Mouse (Mus musculus) stomach, embryonic 16.5 days (tissue): ENCODE data around the gene Trmt1. TPM values are rescaled to one million over a fixed set of nuclear protein-coding genes. Genes with fewer than 3 reads are reported as not detected.
A peak's percentile ranks its signal among the peaks of the same experiment; 100 is the strongest.

Experiments
- ATAC-seq: fragments of 200-750 bp; cut with Nextera tagmentation; 2 replicates; pipeline ENCODE4 v1.8.0; 2017; ENCODE audit warnings: moderate number of reproducible peaks, moderate TSS enrichment; ENCODE audit not compliant: insufficient read depth, low FRiP score
- H3K27ac ChIP-seq: fragments of 300-500 bp; sonication (generic); 2 replicates; pipeline ENCODE4 v1.5.1; 2014; ENCODE audit warnings: low read length
- H3K27me3 ChIP-seq: fragments of 300-500 bp; sonication (generic); 2 replicates; pipeline ENCODE4 v1.6.1; 2014; ENCODE audit warnings: low read length, control low read depth, mixed read lengths; ENCODE audit not compliant: control insufficient read depth, insufficient read depth
- H3K36me3 ChIP-seq: fragments of 300-500 bp; sonication (generic); 2 replicates; pipeline ENCODE4 v1.6.1; 2014; ENCODE audit warnings: low read length; ENCODE audit not compliant: control insufficient read depth, insufficient read depth
- H3K4me1 ChIP-seq: fragments of 300-500 bp; sonication (generic); 2 replicates; pipeline ENCODE4 v1.6.1; 2014; ENCODE audit warnings: low read length, control low read depth, mixed read lengths; ENCODE audit not compliant: control insufficient read depth, insufficient read depth
- H3K4me2 ChIP-seq: fragments of 300-500 bp; sonication (generic); 2 replicates; pipeline ENCODE4 v1.6.1; 2014; ENCODE audit warnings: low read depth, low read length, mixed read lengths
- H3K4me3 ChIP-seq: fragments of 300-500 bp; sonication (generic); replicated peaks from 2 replicates; pipeline ENCODE4 v1.5.1; 2014; ENCODE audit warnings: mild to moderate bottlenecking, low read length
- H3K9ac ChIP-seq: fragments of 300-500 bp; sonication (generic); 2 replicates; pipeline ENCODE4 v1.6.1; 2014; ENCODE audit warnings: low read length
- H3K9me3 ChIP-seq: fragments of 300-500 bp; sonication (generic); replicated peaks from 2 replicates; pipeline ENCODE4 v1.6.1; 2016; ENCODE audit warnings: low read length, control low read depth; ENCODE audit not compliant: control insufficient read depth
- WGBS: fragments of 180-500 bp; shearing (Covaris S2); extraction: QIAGEN DNeasy Blood & Tissue Kit; methylation state at CpG from one replicate; pipeline ENCODE4 v1.1.7; 2014; 5-methylcytosine and 5-hydroxymethylcytosine counted together
- polyA plus RNA-seq: library from polyadenylated mRNA; unstranded; fragments of >200 nt; fragmentation: Nextera tagmentation; extraction: Ambion mirVana; gene quantifications from 2 replicates; pipeline ENCODE4 v1.2.1, GENCODE M21; 2015

Gene Trmt1
- polyA plus RNA-seq, 1 experiment from 2014 or later: 53.7 TPM

DNA sequence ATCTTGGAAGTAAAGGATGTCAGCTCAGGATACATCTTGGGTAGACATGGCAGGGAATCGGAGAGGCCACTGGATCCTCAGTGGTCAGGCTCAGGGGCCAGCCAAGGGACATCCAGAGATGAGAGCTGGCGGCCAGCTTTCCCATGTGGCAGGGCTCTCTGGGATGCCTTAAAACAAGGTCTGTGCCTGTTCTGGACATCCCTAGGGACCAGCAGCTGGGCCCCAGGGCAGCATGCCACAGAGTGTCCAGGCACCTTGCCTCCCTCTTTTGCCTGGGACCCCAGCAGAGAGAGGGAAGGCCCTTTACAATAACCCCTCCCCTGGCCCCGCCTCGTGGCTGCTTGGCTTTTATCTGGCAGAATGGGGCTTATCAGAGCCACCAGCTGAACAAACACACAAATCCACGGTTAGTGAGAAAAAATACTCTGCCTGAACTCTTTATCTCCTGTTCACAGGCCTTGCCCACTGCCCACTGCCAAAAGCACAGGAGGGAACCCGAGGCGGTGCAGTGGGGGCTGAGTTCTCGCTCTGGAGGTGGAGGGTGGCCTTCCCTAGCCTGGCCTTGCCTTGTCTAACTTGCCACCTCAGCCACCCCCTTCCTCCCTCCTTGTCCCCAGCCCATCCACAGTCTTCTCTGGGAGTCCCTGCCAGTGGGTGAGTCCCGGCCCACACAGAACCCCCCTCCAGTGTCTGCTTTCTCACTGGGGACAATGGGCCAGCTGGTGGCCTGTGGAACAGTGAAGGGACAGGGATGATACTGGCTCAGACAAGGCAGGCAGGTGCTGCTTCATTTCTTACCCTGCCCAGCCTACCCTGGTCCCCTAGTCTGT, 44.6 kb downstream of the Trmt1 start:
- H3K4me1 ChIP-seq: peaks cover 52% of the 10 kb centered on the region
- peak overlapping the region; percentile 48 for H3K9ac ChIP-seq
- peak overlapping the region; percentile 72 for H3K27ac ChIP-seq
- peak overlapping the region; percentile 13; the same call in 1 of the 2 replicates for H3K4me2 ChIP-seq
- peak; percentile 59 for ATAC-seq
- no peaks in the 10 kb centered on the region for H3K27me3 ChIP-seq
- no peaks in the 10 kb centered on the region for H3K9me3 ChIP-seq
- H3K36me3 ChIP-seq: no peaks in the 10 kb centered on the region; the same call in 1 of the 2 replicates
- H3K4me3 ChIP-seq: no peak overlapping the region
- 38% methylated on average over 9 of the region's 9 CpGs for WGBS

DNA sequence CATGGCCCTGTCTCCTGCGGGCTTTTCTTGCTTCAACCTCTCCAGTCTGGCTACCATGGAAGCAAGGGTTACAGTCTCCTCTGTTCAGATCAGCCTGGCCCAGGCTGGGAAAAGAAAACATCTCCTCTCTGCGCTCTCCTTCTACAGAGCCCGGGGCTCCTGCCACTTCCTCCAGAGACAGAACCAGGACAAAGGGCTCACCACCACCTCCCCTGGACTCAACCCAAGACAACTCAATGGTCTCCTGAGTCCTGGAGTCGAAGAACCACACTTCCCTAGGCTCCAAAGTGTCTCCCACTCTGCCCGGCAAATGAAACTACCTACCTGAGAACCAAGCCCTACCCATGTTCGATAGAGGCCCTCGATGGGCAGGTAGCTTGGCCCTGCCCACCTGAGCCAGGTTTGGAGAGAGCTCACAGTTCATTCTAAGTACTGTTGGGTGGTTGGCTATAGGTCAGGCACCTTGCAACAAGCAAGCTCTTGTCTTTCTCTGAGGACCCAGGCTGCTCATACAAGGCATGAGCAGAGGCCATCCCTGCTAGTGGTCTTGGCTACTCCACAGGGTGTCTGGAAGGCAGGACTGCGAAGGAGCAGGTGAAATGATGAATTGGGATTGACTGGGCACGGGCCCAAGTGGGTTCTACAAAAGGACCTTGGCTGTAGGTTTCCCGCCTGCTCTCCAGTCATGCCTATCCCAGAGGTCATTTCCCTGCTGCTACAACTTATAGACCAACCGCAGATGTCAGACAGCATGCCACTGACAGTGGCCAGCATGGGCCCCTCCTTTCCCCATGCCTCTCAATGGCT, 45.5 kb downstream of the Trmt1 start:
- peak overlapping the region; percentile 48 for H3K9ac ChIP-seq

DNA sequence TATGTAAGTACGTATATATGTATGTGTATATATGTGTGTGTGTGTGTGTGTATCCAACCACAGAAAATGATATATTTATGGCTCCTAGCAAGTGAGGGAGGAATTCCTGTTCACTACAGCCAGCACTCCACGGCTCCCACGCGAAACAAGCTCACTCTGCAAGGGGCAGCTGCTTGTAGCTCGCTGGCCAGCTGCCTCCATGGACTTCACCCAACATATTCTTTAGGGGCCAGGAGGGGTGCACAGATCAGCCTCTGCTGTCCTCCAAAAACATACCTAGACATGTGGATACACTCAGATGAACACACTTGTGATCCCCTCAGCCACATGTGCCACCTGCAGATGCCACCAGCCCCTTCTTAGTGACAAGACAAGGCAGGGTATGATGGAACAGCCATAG, 46.4 kb downstream of the Trmt1 start:
- WGBS: 47% methylated on average over 5 of the region's 5 CpGs
- H3K4me3 ChIP-seq: no peak overlapping the region
- H3K27me3 ChIP-seq: no peaks in the 10 kb centered on the region
- no peaks in the 10 kb centered on the region for H3K9me3 ChIP-seq
- peak overlapping the region; percentile 42 for H3K9ac ChIP-seq
- H3K27ac ChIP-seq: peak overlapping the region; percentile 43; the same call in 1 of the 2 replicates
- H3K36me3 ChIP-seq: no peaks in the 10 kb centered on the region; the same call in 1 of the 2 replicates
- ATAC-seq: no peak
- H3K4me1 ChIP-seq: peaks cover 47% of the 10 kb centered on the region
- no peak overlapping the region for H3K4me2 ChIP-seq

More for the DNA sequence above, 45.5 kb downstream of the Trmt1 start:
- 47% methylated on average over 11 of the region's 11 CpGs for WGBS
- H3K4me1 ChIP-seq: peaks cover 47% of the 10 kb centered on the region
- no peaks in the 10 kb centered on the region; the same call in 1 of the 2 replicates for H3K36me3 ChIP-seq
- H3K27me3 ChIP-seq: no peaks in the 10 kb centered on the region
- H3K27ac ChIP-seq: peak overlapping the region; percentile 72
- peak overlapping the region; percentile 13; the same call in 1 of the 2 replicates for H3K4me2 ChIP-seq
- no peak for ATAC-seq
- no peak overlapping the region for H3K4me3 ChIP-seq
- no peaks in the 10 kb centered on the region for H3K9me3 ChIP-seq

DNA sequence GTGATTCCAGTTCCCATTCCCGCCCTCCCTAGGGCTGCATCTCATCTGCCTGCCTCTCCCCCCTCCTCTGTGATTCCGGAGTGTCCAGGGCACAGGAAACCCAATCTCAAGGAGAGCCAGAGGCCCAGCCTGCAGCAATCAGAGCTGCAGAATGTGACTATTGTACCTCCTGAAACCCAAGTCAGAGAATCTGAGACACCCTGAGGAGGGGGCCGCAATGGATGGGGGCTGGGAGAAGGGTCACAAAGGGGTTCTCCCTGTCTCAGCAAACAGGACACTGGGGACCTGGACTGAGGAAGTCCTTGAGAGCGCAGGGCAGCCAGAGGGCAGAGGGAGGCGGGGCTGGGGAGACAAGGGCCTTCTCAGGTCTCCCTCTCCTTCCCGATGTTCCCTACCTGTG, 46.9 kb downstream of the Trmt1 start:
- ATAC-seq: no peak
- Histone ChIP-seq H3K9ac (peak overlapping the region; percentile 42), H3K9me3 (no peaks in the 10 kb centered on the region), H3K4me2 (no peak overlapping the region), H3K27me3 (no peaks in the 10 kb centered on the region), H3K4me3 (no peak overlapping the region), H3K27ac (peak overlapping the region; percentile 43; the same call in 1 of the 2 replicates), H3K4me1 (peaks cover 51% of the 10 kb centered on the region), H3K36me3 (no peaks in the 10 kb centered on the region; the same call in 1 of the 2 replicates)
- 35% methylated on average over 6 of the region's 6 CpGs for WGBS

DNA sequence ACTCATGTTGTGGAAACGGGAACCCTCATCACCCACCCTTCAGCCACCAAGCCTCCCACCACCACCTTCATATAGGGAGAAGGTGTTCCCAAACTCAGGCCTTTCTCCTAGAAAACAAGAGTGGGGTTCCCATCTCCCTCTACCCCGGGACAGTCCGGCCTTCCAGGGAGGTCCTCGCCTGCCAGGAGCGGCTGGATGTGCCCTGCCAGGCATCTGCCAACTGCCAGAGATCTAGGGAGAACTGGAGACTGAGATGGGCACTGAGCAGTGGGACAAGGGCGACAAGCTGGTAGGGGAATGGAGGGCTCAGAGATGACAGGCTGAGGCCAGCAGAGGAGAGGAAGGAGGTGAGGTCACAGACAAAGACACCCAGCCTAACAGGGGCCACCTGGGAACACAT, 47.9 kb downstream of the Trmt1 start:
- WGBS: 85% methylated on average over 6 of the region's 6 CpGs
- no peaks in the 10 kb centered on the region for H3K9me3 ChIP-seq
- ATAC-seq: no peak
- no peak overlapping the region for H3K4me2 ChIP-seq
- H3K27me3 ChIP-seq: no peaks in the 10 kb centered on the region
- no peak overlapping the region; the same call in 1 of the 2 replicates for H3K9ac ChIP-seq
- no peaks in the 10 kb centered on the region for H3K36me3 ChIP-seq
- no peak overlapping the region for H3K4me3 ChIP-seq
- H3K27ac ChIP-seq: no peak overlapping the region
- peaks cover 53% of the 10 kb centered on the region for H3K4me1 ChIP-seq

DNA sequence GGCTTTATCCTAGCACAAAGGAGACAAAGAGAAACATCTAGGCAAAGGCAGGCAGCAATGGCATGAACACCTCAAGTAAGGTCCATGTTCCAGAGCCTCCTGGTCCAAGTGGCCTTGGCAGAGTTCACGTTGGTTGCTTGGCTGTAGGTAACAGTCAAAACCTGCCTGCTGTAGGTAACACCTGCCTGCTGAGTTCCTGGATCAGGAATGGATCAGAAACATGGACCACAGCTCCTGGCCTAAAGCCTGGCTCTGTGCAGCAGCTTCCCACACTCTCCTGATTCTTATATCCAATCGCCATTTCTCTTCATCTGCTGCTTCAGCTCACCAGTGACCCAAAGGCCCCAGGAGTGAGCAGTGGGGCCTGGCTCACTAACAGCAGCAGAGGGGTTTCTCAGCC, 48.6 kb downstream of the Trmt1 start:
- 74% methylated on average over 2 of the region's 2 CpGs for WGBS
- no peaks in the 10 kb centered on the region for H3K9me3 ChIP-seq
- H3K4me3 ChIP-seq: no peak overlapping the region
- peaks cover 58% of the 10 kb centered on the region for H3K4me1 ChIP-seq
- no peak for ATAC-seq
- no peak overlapping the region for H3K9ac ChIP-seq
- no peaks in the 10 kb centered on the region for H3K27me3 ChIP-seq
- no peaks in the 10 kb centered on the region for H3K36me3 ChIP-seq
- no peak overlapping the region for H3K27ac ChIP-seq
- H3K4me2 ChIP-seq: no peak overlapping the region

DNA sequence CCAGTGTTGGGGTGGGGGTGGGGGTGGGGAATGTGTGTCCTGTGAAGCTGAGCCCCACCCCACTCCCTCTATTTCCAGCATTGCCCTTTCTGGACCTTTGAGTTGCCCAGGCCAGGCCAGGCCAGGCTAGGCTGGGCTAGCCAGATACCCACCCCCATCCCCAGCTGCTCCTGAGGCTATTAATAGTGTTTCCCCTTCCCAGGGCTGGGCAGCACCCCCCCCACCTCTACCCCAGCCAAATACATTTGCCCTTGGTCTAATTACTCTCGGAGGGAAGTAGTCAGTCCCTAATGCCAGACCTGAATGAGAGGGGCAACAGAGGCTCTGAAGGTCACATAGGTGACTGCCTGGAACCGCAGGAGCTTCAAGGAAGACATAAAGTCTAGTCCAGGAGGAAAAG, 49.5 kb downstream of the Trmt1 start:
- no peaks in the 10 kb centered on the region for H3K27me3 ChIP-seq
- ATAC-seq: no peak
- 54% methylated on average over 2 of the region's 2 CpGs for WGBS

DNA sequence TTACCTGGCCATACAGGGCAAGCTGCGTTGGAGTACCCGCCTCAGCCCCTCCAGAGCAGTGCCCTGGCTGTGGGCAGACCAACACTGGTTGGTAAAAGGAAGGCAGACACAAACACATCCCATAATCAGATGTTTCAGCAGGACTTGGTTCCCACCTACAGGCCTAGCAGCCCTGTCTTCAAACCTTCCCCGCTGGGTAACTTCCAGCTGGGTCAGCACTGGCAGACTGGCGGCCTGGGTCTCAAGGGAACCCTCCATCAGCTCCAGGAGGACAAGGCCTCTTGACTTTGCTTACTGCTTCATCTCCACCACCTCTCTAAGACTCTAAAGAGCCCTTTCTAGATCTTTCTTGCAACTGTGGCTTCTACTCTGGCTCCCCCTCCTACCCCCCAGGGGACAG, 50.4 kb downstream of the Trmt1 start:
- Histone ChIP-seq H3K27me3 (no peaks in the 10 kb centered on the region), H3K4me3 (no peak overlapping the region), H3K9me3 (no peaks in the 10 kb centered on the region), H3K27ac (no peak overlapping the region), H3K4me1 (peaks cover 59% of the 10 kb centered on the region), H3K36me3 (no peaks in the 10 kb centered on the region), H3K9ac (no peak overlapping the region), H3K4me2 (no peak overlapping the region)
- 92% methylated on average over 4 of the region's 4 CpGs for WGBS
- ATAC-seq: no peak

More for the DNA sequence above, 49.5 kb downstream of the Trmt1 start:
- H3K36me3 ChIP-seq: no peaks in the 10 kb centered on the region
- H3K4me1 ChIP-seq: peaks cover 59% of the 10 kb centered on the region
- H3K9me3 ChIP-seq: no peaks in the 10 kb centered on the region
- H3K27ac ChIP-seq: no peak overlapping the region
- no peak overlapping the region for H3K9ac ChIP-seq
- no peak overlapping the region for H3K4me3 ChIP-seq
- no peak overlapping the region for H3K4me2 ChIP-seq

DNA sequence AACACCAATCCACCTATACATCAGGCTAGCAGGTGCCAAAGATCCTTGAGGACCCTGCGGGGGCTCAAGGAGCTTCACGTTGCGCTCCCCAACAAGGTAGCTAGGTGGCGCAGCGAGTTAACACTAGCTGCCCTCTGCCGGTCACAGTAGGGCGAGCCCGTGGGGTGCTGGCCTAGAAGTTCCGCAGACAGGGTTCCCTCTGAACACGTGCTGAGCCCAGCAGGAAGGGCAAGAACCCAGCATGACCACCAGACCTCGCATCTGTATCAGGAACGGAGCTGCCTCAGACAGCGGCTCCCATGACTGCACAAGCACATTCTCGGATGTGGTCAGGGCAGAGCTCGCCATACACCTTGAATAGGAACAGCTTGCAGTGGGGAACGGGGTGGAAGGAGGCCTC, 51.5 kb downstream of the Trmt1 start:
- Histone ChIP-seq H3K36me3 (no peaks in the 10 kb centered on the region), H3K9me3 (no peaks in the 10 kb centered on the region), H3K27ac (no peak overlapping the region), H3K4me1 (peaks cover 59% of the 10 kb centered on the region), H3K4me2 (peak overlapping the region; percentile 41), H3K9ac (peak overlapping the region; percentile 57), H3K27me3 (no peaks in the 10 kb centered on the region), H3K4me3 (no peak overlapping the region)
- peak; percentile 30 for ATAC-seq
- WGBS: 6% methylated on average over 16 of the region's 16 CpGs
